Mouse (Mus musculus) 3T3-L1 (cell line): ENCODE measurements around the gene Myl9.

Experiments
- DNase-seq: peaks from one replicate; pipeline ENCODE4 v3.0.0-alpha.2; 2015; ENCODE audit warnings: low read depth, low spot score

Gene Myl9

GRCm38 (mm10) chr2:156764022-156764421 lies 11.2 kb upstream of the Myl9 start:
- no peak for DNase-seq

GRCm38 (mm10) chr2:156764747-156765146 lies 10.5 kb upstream of the Myl9 start:
- DNase-seq = no peak

GRCm38 (mm10) chr2:156765593-156765992 lies 9.6 kb upstream of the Myl9 start:
- DNase-seq = no peak

DNA sequence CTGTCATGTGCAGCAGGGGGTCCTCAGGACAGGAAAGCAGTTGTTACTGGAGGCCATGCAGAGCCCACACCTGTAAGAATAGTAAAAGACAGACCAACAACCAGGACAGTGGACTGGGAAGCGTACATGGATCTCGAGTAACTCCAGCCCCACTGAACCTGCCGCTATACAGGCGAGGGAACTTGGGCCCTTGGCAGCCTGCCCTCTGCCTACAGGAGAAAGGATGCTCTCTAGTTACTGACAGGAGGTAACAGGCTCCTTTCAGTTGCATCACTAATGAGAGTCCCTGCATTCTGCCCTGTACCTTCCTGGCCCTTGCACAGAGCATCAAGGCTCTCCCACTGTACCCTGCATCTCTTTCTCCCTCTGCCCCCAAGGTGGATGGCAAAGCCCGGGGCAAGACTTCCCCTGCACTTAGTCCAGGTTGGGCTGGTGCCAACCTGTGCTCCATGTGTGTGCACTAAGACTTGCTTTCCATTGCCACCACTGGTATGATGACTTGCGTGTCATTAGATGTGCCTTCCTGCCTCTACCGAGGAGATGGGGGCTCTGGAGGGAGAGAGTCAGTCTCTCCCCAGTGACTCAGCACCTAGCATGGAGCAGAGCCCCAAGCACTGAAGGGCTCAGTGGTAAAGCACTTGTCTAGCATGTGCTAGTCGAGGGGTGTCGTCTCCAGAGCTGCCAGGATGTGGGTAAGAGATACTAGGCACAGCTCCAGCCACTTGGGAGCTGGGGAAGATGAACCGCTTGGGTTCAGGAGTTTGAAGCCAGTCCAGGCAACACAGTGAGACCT lies 8.8 kb upstream of the Myl9 start:
- peak; percentile 68 for DNase-seq

GRCm38 (mm10) chr2:156767108-156767507 lies 8.1 kb upstream of the Myl9 start:
- no peak for DNase-seq

GRCm38 (mm10) chr2:156769274-156769673 lies 5.9 kb upstream of the Myl9 start:
- DNase-seq = no peak

DNA sequence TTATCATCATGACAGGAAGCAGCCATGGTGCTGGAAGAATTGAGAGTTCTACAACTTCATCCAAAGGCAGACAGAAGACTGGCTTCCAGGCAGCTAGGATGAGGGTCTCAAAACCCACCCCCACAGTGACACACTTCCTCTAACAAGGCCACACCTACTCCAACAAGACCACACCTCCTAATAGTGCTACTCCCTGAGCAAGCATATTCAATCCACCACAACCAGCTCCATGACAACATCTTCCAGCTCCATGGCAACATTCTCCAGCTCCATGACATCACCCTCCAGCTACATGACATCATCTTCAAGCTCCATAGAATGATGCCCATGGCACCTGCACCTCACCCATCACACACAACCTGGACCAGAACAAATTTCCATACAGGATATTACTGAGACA lies 1.8 kb upstream of the Myl9 start:
- DNase-seq = no peak

DNA sequence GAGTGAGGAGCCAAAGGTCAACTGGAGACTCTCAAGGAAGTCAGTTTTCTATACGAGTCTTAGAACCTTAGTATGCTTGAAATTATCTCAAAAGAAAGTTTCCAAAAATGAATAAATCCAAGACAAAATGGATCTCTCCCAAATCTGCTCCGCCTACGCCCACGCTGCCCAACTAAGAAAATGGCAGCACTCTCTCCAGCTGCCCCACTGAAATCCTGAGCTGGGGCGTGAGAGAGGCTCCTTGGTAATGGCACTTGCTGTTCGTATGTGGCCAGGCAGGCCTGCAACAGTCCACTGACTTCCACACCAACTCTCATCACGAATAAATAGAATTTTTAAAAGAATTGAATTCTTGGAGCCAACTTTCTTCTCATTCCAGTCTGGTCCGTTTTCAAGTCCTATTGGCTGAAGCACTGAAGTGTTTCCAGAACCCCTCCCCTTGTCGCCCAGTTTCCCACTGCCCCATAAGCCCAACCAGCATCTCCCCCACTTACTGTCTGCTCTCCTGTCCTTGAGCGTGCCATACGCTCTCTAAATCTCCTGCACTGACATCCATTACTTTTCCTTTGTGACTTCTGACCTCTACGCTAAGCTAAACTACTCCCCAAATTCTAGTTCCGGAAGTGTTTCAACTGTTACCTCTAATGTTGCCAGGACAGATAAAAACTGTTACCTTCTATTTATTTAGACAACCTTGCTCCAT lies 1.0 kb upstream of the Myl9 start:
- DNase-seq = no peak

GRCm38 (mm10) chr2:156775455-156776435 lies 525 bp downstream of the Myl9 start:
- no peak for DNase-seq

DNA sequence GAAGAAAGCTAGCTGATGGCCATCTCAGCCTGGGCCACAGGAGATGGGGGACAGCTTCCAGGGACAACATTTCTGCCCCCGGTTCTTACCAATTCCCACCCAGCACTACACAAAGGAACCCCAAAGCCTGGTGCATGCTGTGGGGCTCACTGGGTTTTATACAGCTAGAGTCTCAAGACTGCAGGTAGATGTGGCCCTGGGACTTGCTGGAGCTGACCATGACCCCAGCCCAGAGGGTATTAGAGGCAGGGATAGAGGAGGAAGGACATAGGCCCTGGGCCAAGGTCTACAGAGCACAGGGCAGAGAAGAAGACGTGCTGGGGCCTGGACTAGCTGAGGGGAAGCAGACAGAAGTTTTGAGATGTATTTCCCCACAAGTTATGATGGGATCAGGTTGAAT lies 1.7 kb downstream of the Myl9 start:
- DNase-seq = no peak

GRCm38 (mm10) chr2:156777326-156778004 lies 2.2 kb downstream of the Myl9 start:
- DNase-seq = no peak

DNA sequence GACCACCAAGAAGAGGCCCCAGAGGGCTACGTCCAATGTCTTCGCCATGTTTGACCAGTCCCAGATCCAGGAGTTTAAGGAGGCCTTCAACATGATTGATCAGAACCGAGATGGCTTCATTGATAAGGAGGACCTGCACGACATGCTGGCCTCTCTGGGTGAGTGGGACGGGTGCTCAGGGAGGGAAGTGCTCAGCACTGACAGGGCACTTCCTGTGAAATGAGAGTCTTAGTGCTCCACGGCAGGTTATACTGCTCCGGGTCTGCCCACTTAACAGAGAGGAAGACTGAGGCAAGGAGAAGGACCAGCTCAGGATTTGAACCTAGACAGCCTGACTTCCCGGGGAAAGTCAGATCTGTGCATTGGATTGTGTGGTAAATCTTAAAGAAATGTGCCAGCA lies 3.4 kb downstream of the Myl9 start:
- DNase-seq = no peak

DNA sequence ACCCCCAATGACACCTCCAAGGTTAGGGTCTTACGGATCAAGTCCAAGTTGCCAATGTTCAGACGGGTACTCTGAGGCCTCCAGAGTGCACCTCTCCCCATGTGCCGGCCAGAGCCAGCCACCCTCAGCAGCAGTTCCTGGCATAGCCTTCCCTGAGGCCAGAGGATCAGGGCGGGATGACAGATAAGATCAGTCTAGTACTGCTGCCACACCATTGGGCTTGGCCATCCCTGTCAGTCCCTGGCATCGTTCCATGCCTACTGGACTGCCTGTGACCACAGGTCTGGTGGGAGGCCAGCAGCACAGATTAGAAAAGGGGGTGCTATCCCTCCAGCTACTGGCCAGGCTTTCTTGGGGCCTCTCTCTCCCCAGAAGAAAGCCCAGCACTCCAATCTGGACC lies 3.8 kb downstream of the Myl9 start:
- peak; percentile 29 for DNase-seq

DNA sequence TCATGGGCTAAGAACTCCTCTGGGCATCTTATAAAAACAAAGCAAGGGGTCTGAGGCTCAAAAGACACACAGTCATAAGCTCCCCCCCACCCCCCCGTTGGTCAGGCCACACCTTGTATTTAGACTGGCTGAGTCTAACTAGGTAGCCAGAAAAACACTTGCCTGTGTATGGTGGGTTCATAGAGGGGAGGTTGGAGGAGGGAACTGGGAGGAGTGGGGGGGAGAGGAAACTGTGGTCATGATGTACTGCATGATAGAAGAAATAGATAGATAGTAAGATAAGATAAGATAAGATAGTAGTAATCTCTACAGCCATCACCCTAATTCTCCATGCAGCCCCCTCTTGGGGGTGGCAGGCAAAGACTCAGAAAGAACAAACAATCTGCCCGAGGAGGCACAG lies 4.3 kb downstream of the Myl9 start:
- DNase-seq = no peak

DNA sequence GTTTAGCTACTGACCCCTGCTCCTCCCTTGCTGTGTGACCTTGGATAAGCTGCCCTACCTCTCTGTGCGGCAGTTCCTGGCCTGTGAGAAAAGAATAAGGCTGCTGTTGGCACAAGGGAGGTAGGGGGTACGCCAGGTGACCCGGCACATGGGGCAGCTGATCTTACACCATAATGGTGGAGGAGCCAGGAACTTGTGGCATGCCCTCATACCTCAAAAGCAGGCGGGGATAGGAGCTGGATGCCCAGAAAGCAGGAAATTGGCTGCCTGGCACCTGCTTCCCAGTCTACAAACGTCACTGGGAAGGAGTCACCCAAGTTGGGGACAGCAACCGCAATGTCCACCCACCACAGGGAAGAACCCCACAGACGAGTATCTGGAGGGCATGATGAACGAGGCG lies 4.9 kb downstream of the Myl9 start:
- DNase-seq = no peak

GRCm38 (mm10) chr2:156780752-156781151 lies 5.5 kb downstream of the Myl9 start:
- no peak for DNase-seq

GRCm38 (mm10) chr2:156781281-156781680 lies 6.1 kb downstream of the Myl9 start:
- DNase-seq = no peak

DNA sequence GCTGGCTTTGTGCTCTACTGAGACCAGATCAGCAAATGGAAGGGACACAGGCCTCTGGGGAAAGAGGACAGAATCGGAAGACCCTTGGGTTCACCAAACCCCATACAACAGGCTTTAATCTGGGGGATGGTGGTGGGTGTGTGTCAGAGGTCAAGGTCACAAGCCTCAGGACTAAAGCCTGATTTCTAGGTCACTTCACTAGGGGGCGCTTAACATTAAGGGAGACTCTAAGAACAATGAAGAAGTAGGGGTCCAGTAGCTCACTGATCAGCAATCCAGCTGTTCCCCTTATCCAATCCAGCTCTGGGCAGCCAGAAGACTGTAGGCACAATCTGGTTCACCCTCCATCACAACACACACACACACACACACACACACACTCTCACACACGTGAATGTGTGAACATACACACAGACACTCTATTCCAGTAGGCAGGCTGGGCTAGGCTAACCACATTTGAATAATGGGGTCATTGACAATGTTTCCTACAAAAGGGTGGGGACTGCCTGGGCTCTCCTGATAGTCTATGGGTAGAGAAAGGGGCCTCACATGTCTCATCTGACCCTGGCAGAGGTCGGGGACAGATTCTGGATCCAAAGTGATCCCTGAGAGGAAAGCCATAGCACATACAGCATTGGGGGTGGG lies 6.7 kb downstream of the Myl9 start:
- no peak for DNase-seq

DNA sequence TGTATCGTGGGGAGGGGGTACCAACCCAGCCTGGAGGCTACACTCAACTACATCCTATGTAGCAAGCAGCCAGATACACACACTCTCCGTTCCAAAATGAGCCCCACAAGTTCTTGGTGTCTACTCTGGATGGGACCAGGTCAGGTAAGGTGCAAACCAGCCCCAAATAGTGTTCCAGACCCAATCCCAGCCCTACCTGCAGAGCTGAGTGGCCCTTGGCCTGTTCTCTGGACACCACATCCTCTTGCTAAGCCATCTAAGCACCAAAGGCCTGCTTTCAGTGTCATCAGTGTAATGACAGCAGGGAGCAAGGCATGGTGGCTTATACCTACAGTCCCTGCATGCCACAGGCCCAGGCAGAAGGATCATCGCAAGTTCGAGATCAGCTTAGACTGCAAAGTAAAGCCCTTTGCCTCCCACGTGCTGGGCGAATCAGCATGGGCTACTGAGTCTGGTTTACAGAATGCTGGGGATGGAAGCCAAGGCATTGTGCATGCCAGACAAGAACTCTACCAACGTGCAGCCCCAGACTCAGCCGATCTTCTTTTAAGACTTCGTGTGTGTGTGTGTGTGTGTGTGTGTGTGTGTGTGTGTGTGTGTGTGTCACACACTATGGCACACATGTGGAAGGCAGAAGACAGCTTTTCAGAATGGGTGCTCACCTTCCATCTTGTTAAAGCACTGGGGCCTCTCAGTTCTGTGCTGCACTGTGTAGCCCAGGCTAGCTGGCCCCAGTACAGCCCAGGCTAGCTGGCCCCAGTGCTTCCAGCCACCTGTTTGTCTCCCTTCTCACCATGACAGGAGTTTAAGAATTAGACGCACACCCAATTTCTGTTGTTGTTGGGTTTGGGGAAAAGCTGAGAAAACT lies 7.5 kb downstream of the Myl9 start:
- no peak for DNase-seq

DNA sequence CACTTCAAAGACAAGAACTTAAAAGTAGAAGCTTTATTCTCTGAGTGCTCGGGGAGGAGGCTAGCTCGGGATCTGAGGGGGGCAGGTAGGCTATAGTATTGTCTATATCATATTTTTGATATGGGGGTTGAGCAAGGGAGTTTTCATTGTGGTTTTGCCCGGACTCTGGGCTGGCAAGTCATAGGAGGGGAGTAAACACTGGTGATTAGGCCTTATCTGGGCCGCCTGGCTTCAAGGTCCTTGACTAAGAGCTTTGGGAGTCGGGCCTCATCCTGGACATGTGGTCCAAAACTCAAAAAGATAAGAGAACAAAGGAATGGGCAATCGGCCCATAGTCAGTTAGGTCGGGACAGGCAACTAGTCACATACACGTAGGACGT lies 8.1 kb downstream of the Myl9 start:
- no peak for DNase-seq
